Mouse (Mus musculus) bone marrow macrophage, adult 2 months (primary cell): ENCODE data around the gene Vill.

ENCODE experiments used
- CTCF ChIP-seq: IDR thresholded peaks from 2 replicates; pipeline ENCODE4 v1.5.1; 2012; ENCODE audit warnings: low read depth, mild to moderate bottlenecking, low read length, moderate library complexity
- POLR2A ChIP-seq: IDR thresholded peaks from 2 replicates; pipeline ENCODE4 v1.6.1; 2012; ENCODE audit warnings: mild to moderate bottlenecking, low read depth, low read length, borderline replicate concordance

- TF ChIP-seq CTCF (no peak), POLR2A (no peak)
Observed at GRCm38 (mm10) chr9:119003990-119004702, 48.4 kb upstream of the Vill start.
